Mouse (Mus musculus) neural tube, embryonic 15.5 days (tissue): Measurements from ENCODE around the gene Akap1. TPM values are rescaled to one million over a fixed set of nuclear protein-coding genes. Genes with fewer than 3 reads are reported as not detected.

Source experiments
- ATAC-seq: fragments of 200-750 bp; cut with Nextera tagmentation; 2 replicates; pipeline ENCODE4 v1.8.0; 2017; ENCODE audit warnings: mild to moderate bottlenecking, moderate TSS enrichment, moderate library complexity; ENCODE audit not compliant: low FRiP score
- H3K27ac ChIP-seq: fragments of 300-500 bp; sonication (generic); replicated peaks from 2 replicates; pipeline ENCODE4 v1.5.1; 2015; ENCODE audit warnings: mild to moderate bottlenecking, inconsistent platforms
- H3K27me3 ChIP-seq: fragments of 300-500 bp; sonication (generic); replicated peaks from 2 replicates; pipeline ENCODE4 v1.6.1; 2015; ENCODE audit warnings: inconsistent platforms
- H3K36me3 ChIP-seq: fragments of 300-500 bp; sonication (generic); 2 replicates; pipeline ENCODE4 v1.6.1; 2015; ENCODE audit warnings: inconsistent platforms
- H3K4me1 ChIP-seq: fragments of 300-500 bp; sonication (generic); 2 replicates; pipeline ENCODE4 v1.6.1; 2015; ENCODE audit warnings: inconsistent platforms
- H3K4me2 ChIP-seq: fragments of 300-500 bp; sonication (generic); 2 replicates; pipeline ENCODE4 v1.6.1; 2015; ENCODE audit warnings: inconsistent platforms, mild to moderate bottlenecking, moderate library complexity
- H3K4me3 ChIP-seq: fragments of 300-500 bp; sonication (generic); replicated peaks from 2 replicates; pipeline ENCODE4 v1.5.1; 2015; ENCODE audit warnings: mild to moderate bottlenecking, inconsistent platforms
- H3K9ac ChIP-seq: fragments of 300-500 bp; sonication (generic); replicated peaks from 2 replicates; pipeline ENCODE4 v1.6.1; 2015; ENCODE audit warnings: mild to moderate bottlenecking, inconsistent platforms
- H3K9me3 ChIP-seq: fragments of 300-500 bp; sonication (generic); replicated peaks from 2 replicates; pipeline ENCODE4 v1.6.1; 2016; ENCODE audit warnings: inconsistent platforms
- WGBS: fragments of 180-500 bp; shearing (Covaris S2); methylation state at CpG from one replicate; pipeline ENCODE4 v1.1.7; 2015; ENCODE audit warnings: mixed read lengths; 5-methylcytosine and 5-hydroxymethylcytosine counted together
- polyA plus RNA-seq: library from polyadenylated mRNA; unstranded; fragments of >200 nt; fragmentation: Nextera tagmentation; extraction: Ambion mirVana; gene quantifications from 2 replicates; pipeline ENCODE4 v1.2.1, GENCODE M21; 2015

The Akap1 gene
- polyA plus RNA-seq, 1 experiment from 2014 or later, result 27.6 TPM

GRCm38 (mm10) chr11:88840292-88840691, 24.1 kb downstream of the Akap1 start:
- 79% methylated on average over 8 of the region's 8 CpGs for WGBS
- H3K36me3 ChIP-seq, result peaks cover 56% of the 10 kb centered on the region
- no peak for ATAC-seq

DNA sequence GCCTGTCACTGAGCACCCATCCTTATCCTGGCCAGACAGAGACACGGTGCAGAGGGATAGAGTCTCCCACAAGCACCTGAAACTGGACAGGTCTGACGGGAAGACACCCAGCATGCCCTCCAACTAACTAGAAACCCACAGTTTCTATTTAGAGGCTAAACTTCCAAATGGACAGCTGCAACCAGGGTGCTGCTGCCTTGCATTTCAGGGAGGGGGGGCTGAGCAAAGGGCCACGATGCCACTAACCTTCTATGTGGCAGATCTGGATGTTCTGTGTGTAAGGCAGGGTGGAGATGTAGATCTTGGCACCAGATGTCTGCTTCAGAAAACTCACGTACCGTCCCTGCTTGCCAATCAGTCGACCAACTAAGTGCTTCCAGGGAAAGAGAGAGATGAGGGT, 25.0 kb downstream of the Akap1 start:
- no peaks in the 10 kb centered on the region for H3K27me3 ChIP-seq
- 91% methylated on average over 6 of the region's 6 CpGs for WGBS
- H3K9me3 ChIP-seq, result no peaks in the 10 kb centered on the region
- peaks cover 54% of the 10 kb centered on the region for H3K36me3 ChIP-seq
- no peak overlapping the region for H3K9ac ChIP-seq
- no peak for ATAC-seq
- H3K27ac ChIP-seq, result no peak overlapping the region
- H3K4me2 ChIP-seq, result no peak overlapping the region
- H3K4me3 ChIP-seq, result no peak overlapping the region
- 0 out of 2 replicates have a peak, but pooled peaks cover 2% of the 10 kb centered on the region for H3K4me1 ChIP-seq

More at GRCm38 (mm10) chr11:88840292-88840691, 24.1 kb downstream of the Akap1 start:
- Histone ChIP-seq H3K4me1 (0 out of 2 replicates have a peak, but pooled peaks cover 2% of the 10 kb centered on the region), H3K9me3 (no peaks in the 10 kb centered on the region), H3K9ac (no peak overlapping the region), H3K4me2 (no peak overlapping the region), H3K4me3 (no peak overlapping the region), H3K27ac (no peak overlapping the region), H3K27me3 (no peaks in the 10 kb centered on the region)

DNA sequence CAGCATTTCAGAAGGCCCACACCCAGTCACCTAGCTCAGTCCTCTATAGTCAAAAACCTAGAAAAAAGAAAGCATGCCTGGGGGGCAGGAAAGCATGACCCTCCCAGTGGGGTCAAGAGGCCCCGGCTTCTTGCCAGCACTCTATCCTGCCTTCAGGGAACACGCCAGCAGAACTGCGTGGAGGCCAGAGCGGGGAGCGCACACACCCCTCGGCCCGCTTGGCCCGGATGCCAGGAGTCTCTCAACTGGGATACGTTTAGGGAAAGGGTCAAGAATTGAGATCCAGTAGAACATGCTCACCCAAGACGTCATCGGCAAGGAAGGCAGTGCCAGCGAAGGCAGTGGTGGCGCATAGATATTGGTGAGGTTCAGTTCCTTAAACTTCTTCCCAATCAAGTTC, 25.8 kb downstream of the Akap1 start:
- Histone ChIP-seq H3K4me2 (no peak overlapping the region), H3K27ac (no peak overlapping the region), H3K4me1 (0 out of 2 replicates have a peak, but pooled peaks cover 2% of the 10 kb centered on the region), H3K9ac (no peak overlapping the region), H3K4me3 (no peak overlapping the region), H3K27me3 (no peaks in the 10 kb centered on the region), H3K36me3 (peaks cover 55% of the 10 kb centered on the region), H3K9me3 (no peaks in the 10 kb centered on the region)
- ATAC-seq, result no peak
- 94% methylated on average over 13 of the region's 13 CpGs for WGBS

DNA sequence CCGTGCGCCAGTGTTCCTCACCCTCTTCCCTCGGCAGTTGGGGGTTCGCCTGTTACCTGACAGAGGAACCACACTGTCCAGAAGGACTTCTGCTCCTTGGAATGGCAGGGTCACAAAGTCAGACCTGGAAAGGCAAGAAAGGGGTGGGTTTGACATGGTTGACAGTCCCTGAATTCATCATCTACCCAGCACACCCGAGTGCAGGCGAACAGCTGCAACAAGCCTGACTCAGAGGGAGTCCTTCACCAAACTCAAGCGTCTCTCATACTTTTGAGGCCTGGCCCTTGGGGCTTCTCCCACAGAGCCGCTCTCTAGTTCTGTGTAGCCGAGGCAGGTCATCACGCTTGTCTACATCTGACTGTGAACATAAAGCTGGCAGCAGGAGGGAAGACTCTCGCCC, 29.8 kb downstream of the Akap1 start:
- Histone ChIP-seq H3K4me1 (no peaks in the 10 kb centered on the region), H3K36me3 (peaks cover 65% of the 10 kb centered on the region), H3K9ac (no peak overlapping the region), H3K27me3 (no peaks in the 10 kb centered on the region), H3K27ac (no peak overlapping the region), H3K9me3 (no peaks in the 10 kb centered on the region), H3K4me2 (no peak overlapping the region), H3K4me3 (no peak overlapping the region)
- WGBS, result 94% methylated on average over 11 of the region's 11 CpGs
- ATAC-seq, result no peak

- Histone ChIP-seq H3K27ac (no peak overlapping the region), H3K36me3 (peaks cover 62% of the 10 kb centered on the region), H3K4me2 (no peak overlapping the region), H3K4me1 (no peaks in the 10 kb centered on the region), H3K4me3 (no peak overlapping the region), H3K9me3 (no peaks in the 10 kb centered on the region), H3K27me3 (no peaks in the 10 kb centered on the region), H3K9ac (no peak overlapping the region)
- WGBS, result 90% methylated on average over 14 of the region's 14 CpGs
- ATAC-seq, result no peak
These were observed 30.3 kb downstream of the Akap1 start for GRCm38 (mm10) chr11:88834134-88834533.

- no peak overlapping the region for H3K4me2 ChIP-seq
- no peak overlapping the region for H3K4me3 ChIP-seq
- no peak overlapping the region for H3K9ac ChIP-seq
- no peak overlapping the region for H3K27ac ChIP-seq
- 89% methylated on average over 4 of the region's 4 CpGs for WGBS
- H3K36me3 ChIP-seq, result peaks cover 57% of the 10 kb centered on the region
- no peaks in the 10 kb centered on the region for H3K9me3 ChIP-seq
- H3K27me3 ChIP-seq, result no peaks in the 10 kb centered on the region
- H3K4me1 ChIP-seq, result no peaks in the 10 kb centered on the region
- ATAC-seq, result no peak
These were observed 31.3 kb downstream of the Akap1 start for GRCm38 (mm10) chr11:88833099-88833498.

DNA sequence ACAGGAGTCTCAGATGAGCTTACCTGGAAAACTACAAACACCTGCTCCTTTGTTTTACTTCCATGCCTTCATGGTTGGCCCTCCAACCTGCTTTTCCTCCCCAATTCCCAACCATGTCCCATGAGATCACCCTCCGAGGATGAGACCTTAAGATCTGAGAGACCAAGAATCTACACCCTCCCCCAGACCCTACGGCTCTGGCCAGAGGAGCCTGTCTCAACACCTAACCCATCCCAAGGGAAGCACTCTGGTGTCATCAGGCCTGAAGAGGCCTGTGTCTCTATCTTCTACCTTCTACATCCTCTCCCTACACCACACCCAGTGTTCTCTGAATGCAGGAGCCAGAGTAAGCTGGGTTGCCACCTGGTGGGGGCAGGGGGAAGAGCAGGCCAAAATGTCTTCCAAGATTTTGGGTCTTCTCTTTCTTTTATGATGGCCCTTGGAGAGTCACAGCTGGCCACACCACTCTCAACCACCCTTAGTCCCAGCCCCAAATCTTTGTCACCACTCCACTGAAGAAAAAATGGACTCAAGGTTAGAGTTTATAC, 34.1 kb downstream of the Akap1 start:
- no peak overlapping the region for H3K4me3 ChIP-seq
- no peaks in the 10 kb centered on the region for H3K9me3 ChIP-seq
- ATAC-seq, result no peak
- H3K4me1 ChIP-seq, result no peaks in the 10 kb centered on the region; the same call in 1 of the 2 replicates
- no peak overlapping the region for H3K27ac ChIP-seq
- H3K9ac ChIP-seq, result no peak overlapping the region
- no peak overlapping the region for H3K4me2 ChIP-seq
- WGBS, result 100% methylated on average over 2 of the region's 2 CpGs
- peaks cover 35% of the 10 kb centered on the region for H3K36me3 ChIP-seq
- no peaks in the 10 kb centered on the region for H3K27me3 ChIP-seq

GRCm38 (mm10) chr11:88828528-88828927, 35.9 kb downstream of the Akap1 start:
- no peaks in the 10 kb centered on the region for H3K9me3 ChIP-seq
- H3K27me3 ChIP-seq, result no peaks in the 10 kb centered on the region
- H3K9ac ChIP-seq, result no peak overlapping the region
- H3K4me3 ChIP-seq, result no peak overlapping the region
- no peak for ATAC-seq
- H3K4me1 ChIP-seq, result no peaks in the 10 kb centered on the region; the same call in 1 of the 2 replicates
- H3K36me3 ChIP-seq, result peaks cover 18% of the 10 kb centered on the region
- no peak overlapping the region for H3K27ac ChIP-seq
- no peak overlapping the region for H3K4me2 ChIP-seq

DNA sequence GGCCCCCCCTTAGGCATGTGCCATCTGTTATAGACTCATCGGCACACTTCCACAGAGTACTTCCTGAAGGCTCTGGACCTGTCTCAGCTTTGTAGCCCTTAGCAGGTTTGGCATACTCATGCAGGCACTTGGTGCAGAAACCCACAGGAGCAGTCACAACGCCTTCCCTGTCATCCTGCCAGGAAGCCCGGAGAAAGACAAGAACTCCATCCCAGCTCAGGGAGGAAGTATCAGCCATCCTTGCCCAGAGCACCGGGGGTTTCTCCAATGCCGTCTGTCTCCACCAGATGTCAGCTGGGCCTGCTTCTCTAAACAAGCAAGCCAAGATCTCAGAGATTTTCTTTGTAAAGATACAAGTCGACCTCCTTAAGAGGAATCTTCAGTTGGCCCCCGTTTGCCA, 38.5 kb downstream of the Akap1 start:
- Histone ChIP-seq H3K27me3 (no peaks in the 10 kb centered on the region; the same call in 1 of the 2 replicates), H3K9me3 (no peaks in the 10 kb centered on the region), H3K4me2 (no peak overlapping the region), H3K4me1 (peaks cover 18% of the 10 kb centered on the region), H3K9ac (no peak overlapping the region), H3K4me3 (no peak overlapping the region), H3K36me3 (peaks cover 1% of the 10 kb centered on the region; the same call in 1 of the 2 replicates), H3K27ac (no peak overlapping the region)
- WGBS, result 47% methylated on average over 7 of the region's 7 CpGs
- ATAC-seq, result no peak

GRCm38 (mm10) chr11:88822991-88823390, 41.4 kb downstream of the Akap1 start:
- no peaks in the 10 kb centered on the region for H3K36me3 ChIP-seq
- ATAC-seq, result peak; percentile 75
- H3K4me1 ChIP-seq, result peaks cover 26% of the 10 kb centered on the region
- 3% methylated on average over 7 of the region's 7 CpGs for WGBS
- 0 out of 2 replicates have a peak overlapping the region, but pooled peaks have one; percentile 18 for H3K27ac ChIP-seq
- H3K4me2 ChIP-seq, result peak overlapping the region; percentile 54
- H3K4me3 ChIP-seq, result peak overlapping the region; percentile 24
- H3K27me3 ChIP-seq, result no peaks in the 10 kb centered on the region; the same call in 1 of the 2 replicates
- 0 out of 2 replicates have a peak overlapping the region, but pooled peaks have one; percentile 17 for H3K9ac ChIP-seq
- no peaks in the 10 kb centered on the region for H3K9me3 ChIP-seq

- H3K4me3 ChIP-seq, result peak overlapping the region; percentile 24
These were observed 41.9 kb downstream of the Akap1 start for GRCm38 (mm10) chr11:88822526-88822925.

More at GRCm38 (mm10) chr11:88822526-88822925, 41.9 kb downstream of the Akap1 start:
- ATAC-seq, result no peak
- H3K27ac ChIP-seq, result 0 out of 2 replicates have a peak overlapping the region, but pooled peaks have one; percentile 18
- 0 out of 2 replicates have a peak overlapping the region, but pooled peaks have one; percentile 17 for H3K9ac ChIP-seq
- WGBS, result 14% methylated on average over 5 of the region's 5 CpGs
- H3K9me3 ChIP-seq, result no peaks in the 10 kb centered on the region
- peaks cover 26% of the 10 kb centered on the region for H3K4me1 ChIP-seq
- no peaks in the 10 kb centered on the region for H3K36me3 ChIP-seq
- H3K4me2 ChIP-seq, result peak overlapping the region; percentile 54
- no peaks in the 10 kb centered on the region; the same call in 1 of the 2 replicates for H3K27me3 ChIP-seq
